Mouse (Mus musculus) layer of hippocampus, adult 6 months (tissue): Measurements from ENCODE around the gene Meis1. TPM values are rescaled to one million over a fixed set of nuclear protein-coding genes. Genes with fewer than 3 reads are reported as not detected.

ENCODE experiments used
- long read RNA-seq, 2 experiments: library from polyadenylated mRNA; unstranded; transcript quantifications; one replicate each; pipeline ENCODE4 v2.0.0; 2019 to 2020
- polyA plus RNA-seq: library from polyadenylated mRNA; unstranded; fragments of <200 nt; fragmentation: Nextera tagmentation; gene quantifications from 2 replicates; pipeline ENCODE4 v1.2.3, GENCODE M21; 2021

Meis1 gene
- polyA plus RNA-seq: 0.67 TPM in 2 replicates
- long read RNA-seq, experiment 1, partial matches to known transcripts: 0 of 1 reads
- long read RNA-seq, experiment 1, other reads (novel, unspliced or antisense): 0 of 1 reads
- long read RNA-seq, experiment 2, transcript Meis1-201 (13 exons, 3,196 nt): major isoform, 6 of 14 reads
- long read RNA-seq, experiment 2, partial matches to known transcripts: 1 of 14 reads
- long read RNA-seq, experiment 2, other reads (novel, unspliced or antisense): 7 of 14 reads

GRCm38 (mm10) chr11:19018489-19019203, at the start of gene Meis1:
TSS of gene Meis1 (minus strand) at chr11:19018985.

